Mouse (Mus musculus): Measurements from ENCODE around the gene Pcnx4. TPM values are rescaled to one million over a fixed set of nuclear protein-coding genes. Genes with fewer than 3 reads are reported as not detected.
"Not testable (repeated sequence)": the region's sequence is repeated elsewhere in the genome, so short reads cannot be mapped to it uniquely, and the experiment has no call there.

The Pcnx4 gene
- polyA plus RNA-seq, 1 experiment from 2014 or later = 8.5 TPM

- H3K27ac ChIP-seq (ENCODE audit: poor library complexity, severe bottlenecking); H3K27me3 ChIP-seq (replicated peaks); H3K36me3 ChIP-seq; H3K4me1 ChIP-seq (replicated peaks); H3K9me3 ChIP-seq (replicated peaks); H3K9ac ChIP-seq; H3K4me2 ChIP-seq; H3K4me3 ChIP-seq; ATAC-seq (ENCODE audit: insufficient number of reproducible peaks, low FRiP score): not testable (repeated sequence)
- WGBS = 79% methylated on average over 2 of the region's 2 CpGs
Measured at GRCm38 (mm10) chr12:72598731-72599130, 62.5 kb downstream of the Pcnx4 start.

- no peak overlapping the region for H3K4me3 ChIP-seq
- no peaks in the 10 kb centered on the region for H3K36me3 ChIP-seq
- H3K9me3 ChIP-seq (replicated peaks) = no peaks in the 10 kb centered on the region
- no peak for ATAC-seq (ENCODE audit: insufficient number of reproducible peaks, low FRiP score)
- no peaks in the 10 kb centered on the region for H3K4me1 ChIP-seq (replicated peaks)
- H3K27ac ChIP-seq (ENCODE audit: poor library complexity, severe bottlenecking) = no peak overlapping the region
- no peak overlapping the region for H3K9ac ChIP-seq
- H3K27me3 ChIP-seq (replicated peaks) = no peaks in the 10 kb centered on the region
- WGBS = 83% methylated on average over 3 of the region's 3 CpGs
- no peak overlapping the region for H3K4me2 ChIP-seq
Measured at GRCm38 (mm10) chr12:72612053-72612452, 75.9 kb downstream of the Pcnx4 start.

- no peak for ATAC-seq (ENCODE audit: insufficient number of reproducible peaks, low FRiP score)
- no peak overlapping the region for H3K9ac ChIP-seq
- H3K27ac ChIP-seq (ENCODE audit: poor library complexity, severe bottlenecking) = no peak overlapping the region
- H3K4me1 ChIP-seq (replicated peaks) = no peaks in the 10 kb centered on the region
- no peaks in the 10 kb centered on the region for H3K27me3 ChIP-seq (replicated peaks)
- 79% methylated on average over 7 of the region's 7 CpGs for WGBS
- no peak overlapping the region for H3K4me2 ChIP-seq
- H3K36me3 ChIP-seq = no peaks in the 10 kb centered on the region
- no peak overlapping the region for H3K4me3 ChIP-seq
- H3K9me3 ChIP-seq (replicated peaks) = no peaks in the 10 kb centered on the region
Measured at GRCm38 (mm10) chr12:72620856-72621255, 84.7 kb downstream of the Pcnx4 start.

- Histone ChIP-seq H3K4me3 (no peak overlapping the region), H3K9ac (no peak overlapping the region), H3K4me2 (no peak overlapping the region), H3K4me1 (replicated peaks) (no peaks in the 10 kb centered on the region), H3K27ac (ENCODE audit: poor library complexity, severe bottlenecking) (no peak overlapping the region), H3K9me3 (replicated peaks) (no peaks in the 10 kb centered on the region), H3K36me3 (no peaks in the 10 kb centered on the region), H3K27me3 (replicated peaks) (no peaks in the 10 kb centered on the region)
- WGBS = 80% methylated on average over 1 of the region's 1 CpGs
- no peak for ATAC-seq (ENCODE audit: insufficient number of reproducible peaks, low FRiP score)
Measured at GRCm38 (mm10) chr12:72621441-72621840, 85.3 kb downstream of the Pcnx4 start.

- H3K27me3 ChIP-seq (replicated peaks) = no peaks in the 10 kb centered on the region
- H3K9ac ChIP-seq = no peak overlapping the region
- no peak overlapping the region for H3K4me2 ChIP-seq
- H3K4me3 ChIP-seq = no peak overlapping the region
- no peak for ATAC-seq (ENCODE audit: insufficient number of reproducible peaks, low FRiP score)
- 54% methylated on average over 5 of the region's 5 CpGs for WGBS
- H3K9me3 ChIP-seq (replicated peaks) = no peaks in the 10 kb centered on the region
- H3K36me3 ChIP-seq = no peaks in the 10 kb centered on the region
- no peak overlapping the region for H3K27ac ChIP-seq (ENCODE audit: poor library complexity, severe bottlenecking)
- no peaks in the 10 kb centered on the region for H3K4me1 ChIP-seq (replicated peaks)
Measured at GRCm38 (mm10) chr12:72622853-72623496, 86.8 kb downstream of the Pcnx4 start.

- Histone ChIP-seq H3K4me3 (no peak overlapping the region), H3K27ac (ENCODE audit: poor library complexity, severe bottlenecking) (no peak overlapping the region), H3K36me3 (no peaks in the 10 kb centered on the region), H3K4me1 (replicated peaks) (no peaks in the 10 kb centered on the region), H3K4me2 (no peak overlapping the region), H3K27me3 (replicated peaks) (no peaks in the 10 kb centered on the region), H3K9me3 (replicated peaks) (no peaks in the 10 kb centered on the region), H3K9ac (no peak overlapping the region)
- 90% methylated on average over 7 of the region's 7 CpGs for WGBS
- no peak for ATAC-seq (ENCODE audit: insufficient number of reproducible peaks, low FRiP score)
Measured at GRCm38 (mm10) chr12:72628751-72629150, 92.6 kb downstream of the Pcnx4 start.

Other genes starting within 250 kb of the Pcnx4 start
- 18.4 and 20.1 TPM in 2 replicates for gene Rtn1, start 127.3 kb upstream of the Pcnx4 start, polyA plus RNA-seq (2016; fragmentation: Nextera tagmentation; extraction: Ambion mirVana)
- gene Lrrc9, start 94.5 kb upstream of the Pcnx4 start, polyA plus RNA-seq (2016; fragmentation: Nextera tagmentation; extraction: Ambion mirVana) = 1.6 and 1.8 TPM in 2 replicates
- gene Gm4756, start 113.3 kb downstream of the Pcnx4 start, polyA plus RNA-seq (2016; fragmentation: Nextera tagmentation; extraction: Ambion mirVana) = not detected in 2 replicates
- gene Dhrs7, start 128.5 kb downstream of the Pcnx4 start, polyA plus RNA-seq (2016; fragmentation: Nextera tagmentation; extraction: Ambion mirVana) = 41.7 and 45.6 TPM in 2 replicates
- gene Ppm1a, start 221.1 kb downstream of the Pcnx4 start, polyA plus RNA-seq (2016; fragmentation: Nextera tagmentation; extraction: Ambion mirVana) = 65.0 and 65.4 TPM in 2 replicates

All from heart, embryonic 12.5 days (tissue).